Mouse (Mus musculus): ENCODE measurements around the gene Foxred1. TPM values are rescaled to one million over a fixed set of nuclear protein-coding genes. Genes with fewer than 3 reads are reported as not detected.

The Foxred1 gene
- total RNA-seq (2021): 10 to 100 TPM; 75.0 to 83.1 TPM
- long read RNA-seq, experiment 1, transcript Foxred1-202 (11 exons, 2,289 nt): major isoform, 75 of 92 reads
- long read RNA-seq, experiment 1, partial matches to known transcripts: 6 of 92 reads
- long read RNA-seq, experiment 1, other reads (novel, unspliced or antisense): 10 of 92 reads
- long read RNA-seq, experiment 2, transcript Foxred1-202 (11 exons, 2,289 nt): major isoform, 33 of 48 reads
- long read RNA-seq, experiment 2, partial matches to known transcripts: 8 of 48 reads
- long read RNA-seq, experiment 2, other reads (novel, unspliced or antisense): 6 of 48 reads

DNA sequence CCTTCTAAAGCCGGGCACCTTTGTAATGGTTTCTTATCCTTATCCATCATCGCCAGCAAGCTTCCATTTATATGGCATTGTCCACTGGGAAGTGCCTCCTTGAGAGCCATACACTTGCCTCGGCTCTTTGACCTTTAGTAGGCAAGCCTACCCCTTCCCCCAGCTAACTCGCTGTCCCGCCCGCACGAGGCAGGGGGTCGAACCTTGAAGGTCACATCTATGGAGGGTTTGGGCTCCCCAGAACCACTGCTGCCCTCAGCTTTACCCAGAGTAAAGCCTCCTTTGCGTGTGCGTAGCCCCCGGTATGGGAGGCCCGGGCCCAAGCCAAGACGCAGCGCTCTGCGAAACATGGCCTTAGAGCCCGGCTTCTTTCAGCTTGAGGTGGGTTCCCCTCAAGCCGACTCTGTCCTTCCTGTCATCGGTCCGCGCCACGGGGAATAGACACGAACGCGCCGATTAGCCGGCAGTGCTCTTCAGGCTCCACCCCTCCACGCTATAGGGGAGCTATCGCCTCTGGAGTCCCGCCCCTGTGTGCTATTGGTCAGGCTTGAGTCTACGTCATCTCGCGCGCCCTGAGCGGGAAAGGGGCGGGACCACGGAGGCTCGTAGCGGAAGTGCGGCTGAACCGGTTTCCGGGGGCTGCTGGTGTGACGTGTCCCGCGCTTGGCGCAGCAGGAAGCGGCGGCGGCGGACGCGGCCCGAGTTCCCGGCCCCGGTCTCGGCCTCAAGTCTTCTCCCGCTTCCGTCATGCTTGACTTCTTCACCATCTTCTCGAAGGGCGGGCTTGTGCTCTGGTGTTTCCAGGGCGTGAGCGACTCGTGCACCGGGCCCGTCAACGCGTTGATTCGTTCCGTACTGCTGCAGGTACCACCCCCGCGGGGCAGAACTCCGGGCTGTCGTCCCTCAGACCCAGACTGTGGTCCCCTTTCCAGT lies at the start of gene Foxred1:
TSS of gene Foxred1 (minus strand) at position 514 of the 933 bp plus-strand sequence.
- peak; percentile 99 for DNase-seq

GRCm38 (mm10) chr9:35257365-35257764 lies 46.5 kb upstream of the Foxred1 start:
- no peak for DNase-seq

- DNase-seq: no peak
These were observed 38.6 kb upstream of the Foxred1 start for GRCm38 (mm10) chr9:35249476-35249875.

- DNase-seq: no peak
These were observed 36.5 kb upstream of the Foxred1 start for GRCm38 (mm10) chr9:35247405-35247804.

GRCm38 (mm10) chr9:35239734-35240133 lies 28.9 kb upstream of the Foxred1 start:
- no peak for DNase-seq

DNA sequence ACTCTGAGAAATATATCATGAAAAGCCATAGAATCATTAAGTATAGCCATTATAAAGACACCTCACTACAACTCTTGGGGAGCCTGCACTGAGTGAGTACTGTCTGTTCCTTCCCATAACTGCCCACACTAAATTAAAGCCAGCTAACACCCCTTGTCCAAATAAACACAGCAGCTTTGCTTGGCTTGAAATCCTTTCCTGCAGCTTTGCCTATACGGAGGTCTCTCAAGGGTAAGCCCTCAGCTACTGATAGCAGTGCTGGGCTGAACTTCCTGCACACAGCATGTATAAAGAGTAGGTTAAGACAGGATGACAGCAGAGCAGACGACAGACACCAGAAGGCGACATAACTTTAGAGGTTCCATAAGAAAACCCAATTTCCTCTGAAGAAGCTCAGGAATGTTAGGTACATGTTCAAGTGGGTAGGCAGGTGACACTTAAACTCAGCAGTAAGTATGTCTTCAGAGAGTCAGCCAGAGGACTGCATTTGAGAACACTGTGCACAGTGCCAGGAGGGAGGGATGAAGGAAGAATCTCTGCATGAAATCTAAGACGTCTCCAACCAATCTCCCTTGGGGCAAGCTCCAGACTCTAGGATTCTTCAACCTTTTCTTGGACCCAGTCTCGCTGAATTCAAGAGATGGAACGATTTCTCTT lies 28.2 kb upstream of the Foxred1 start:
- peak; percentile 16 to 50 for DNase-seq

GRCm38 (mm10) chr9:35238371-35238770 lies 27.5 kb upstream of the Foxred1 start:
- DNase-seq: no peak

DNA sequence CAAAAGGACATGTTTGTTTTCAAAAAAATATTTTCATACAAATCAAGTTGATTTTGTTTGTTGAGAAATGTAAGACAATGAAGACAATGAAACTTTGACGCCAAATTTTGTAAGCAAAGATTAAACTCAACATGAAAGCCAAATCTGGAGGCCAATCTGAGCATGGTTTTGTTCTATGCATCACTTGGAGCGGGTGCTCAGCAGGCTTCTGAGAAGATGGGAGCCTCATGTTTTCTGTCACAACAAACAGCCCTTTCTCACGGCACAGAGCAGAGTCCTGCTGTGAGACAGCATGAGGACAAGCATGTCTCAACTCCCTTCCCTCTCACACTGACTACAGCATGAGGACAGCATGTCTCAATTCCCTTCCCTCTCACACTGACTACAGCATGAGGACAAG lies 25.1 kb upstream of the Foxred1 start:
- DNase-seq: no peak

DNA sequence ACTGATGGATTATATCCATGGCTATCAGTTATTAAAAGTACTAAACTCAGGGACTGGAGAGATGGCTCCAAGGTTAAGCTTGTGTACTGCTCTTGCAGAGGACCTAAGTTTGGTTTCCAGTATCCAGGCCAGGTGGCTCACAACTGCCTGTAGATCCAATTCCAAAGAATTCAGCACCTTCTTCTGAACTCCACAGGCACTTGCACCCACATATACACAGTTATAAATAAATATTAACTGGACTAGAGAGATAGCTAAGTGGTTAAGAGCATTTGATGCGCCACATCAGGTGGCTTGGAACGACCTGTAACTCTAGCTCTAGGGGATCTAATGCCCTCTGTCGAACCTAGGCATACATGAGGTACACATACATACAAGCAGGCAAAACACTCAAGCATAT lies 17.8 kb upstream of the Foxred1 start:
- no peak for DNase-seq

DNA sequence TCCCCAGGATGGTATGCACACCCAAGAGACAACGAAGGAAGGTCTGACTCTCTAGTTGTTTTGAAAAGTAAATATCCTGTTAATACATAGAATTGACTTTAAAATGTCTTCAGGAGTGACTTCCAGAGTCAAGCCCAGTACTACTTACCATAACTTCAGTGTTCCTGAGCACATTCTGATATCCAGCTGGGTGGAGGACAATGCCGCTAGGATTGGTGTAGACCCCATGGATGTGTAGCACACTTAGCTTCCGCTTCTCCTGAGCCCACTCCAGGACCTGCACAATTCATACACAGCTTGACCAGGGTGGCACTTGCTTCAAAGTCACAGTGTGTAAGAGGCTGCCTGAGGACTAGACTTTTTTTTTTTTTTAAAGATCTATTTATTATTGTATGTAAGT lies 12.6 kb upstream of the Foxred1 start:
- DNase-seq: no peak

GRCm38 (mm10) chr9:35217963-35218362 lies 7.1 kb upstream of the Foxred1 start:
- peak in 1 of 2 experiments; percentile 43 for DNase-seq

DNA sequence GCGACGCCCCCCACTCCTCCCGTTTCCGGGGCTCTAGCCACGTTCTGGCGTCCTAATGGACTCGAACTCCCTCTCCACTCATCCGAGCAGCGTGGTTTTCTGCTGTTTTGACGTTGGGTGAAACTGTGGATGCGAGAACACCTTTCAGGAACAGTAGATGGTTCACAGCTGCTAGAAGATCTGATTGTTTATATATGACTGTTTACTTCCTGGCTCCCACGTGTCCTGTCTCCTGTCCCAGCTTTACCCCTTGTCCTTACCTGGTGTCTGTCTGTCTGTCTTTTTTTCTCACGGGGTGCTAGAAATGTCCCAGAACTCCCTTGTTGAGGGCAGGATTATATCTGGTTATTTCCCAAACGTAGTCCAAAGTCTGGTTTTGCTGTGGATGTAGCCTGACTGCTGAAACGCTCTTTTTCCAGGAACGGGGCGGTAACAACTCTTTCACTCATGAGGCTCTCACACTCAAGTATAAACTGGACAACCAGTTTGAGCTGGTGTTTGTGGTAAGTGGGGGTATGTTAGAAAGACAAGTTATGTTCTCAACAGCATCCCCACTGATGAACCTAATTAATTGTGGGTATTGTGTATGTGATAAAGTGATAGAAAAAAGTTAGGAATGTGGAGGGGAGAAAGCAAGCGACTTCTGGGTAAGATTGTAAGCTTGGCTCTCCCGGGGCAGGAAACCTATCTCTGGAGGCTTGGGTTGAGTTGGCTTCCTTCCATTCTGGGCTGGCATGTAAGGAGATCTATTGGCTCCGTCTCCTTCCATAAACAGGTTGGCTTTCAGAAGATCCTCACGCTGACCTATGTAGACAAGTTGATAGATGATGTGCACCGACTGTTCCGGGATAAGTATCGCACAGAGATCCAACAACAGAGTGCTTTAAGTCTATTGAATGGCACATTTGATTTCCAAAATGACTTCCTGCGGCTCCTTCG lies 987 bp upstream of the Foxred1 start:
- DNase-seq: no peak

DNA sequence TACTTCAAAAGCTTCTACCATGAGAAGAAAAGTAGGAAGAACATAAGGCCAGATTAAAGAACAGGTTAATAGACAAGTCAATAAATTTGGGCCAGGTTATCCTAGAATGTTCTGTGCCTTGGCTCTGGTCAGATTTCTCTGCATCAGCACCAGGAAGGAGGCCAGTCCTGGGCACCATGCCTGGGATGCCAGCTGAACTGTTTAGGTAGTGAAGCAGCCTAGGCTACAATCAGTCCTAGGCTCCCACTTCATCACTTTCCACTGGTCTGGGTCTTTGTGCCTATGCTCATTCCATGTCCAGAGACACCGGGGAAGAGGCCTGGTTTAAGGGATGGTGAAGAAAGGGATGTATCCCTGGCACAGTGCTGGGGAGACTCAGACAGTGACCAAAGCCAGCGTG lies 6.4 kb downstream of the Foxred1 start:
- no peak for DNase-seq

DNA sequence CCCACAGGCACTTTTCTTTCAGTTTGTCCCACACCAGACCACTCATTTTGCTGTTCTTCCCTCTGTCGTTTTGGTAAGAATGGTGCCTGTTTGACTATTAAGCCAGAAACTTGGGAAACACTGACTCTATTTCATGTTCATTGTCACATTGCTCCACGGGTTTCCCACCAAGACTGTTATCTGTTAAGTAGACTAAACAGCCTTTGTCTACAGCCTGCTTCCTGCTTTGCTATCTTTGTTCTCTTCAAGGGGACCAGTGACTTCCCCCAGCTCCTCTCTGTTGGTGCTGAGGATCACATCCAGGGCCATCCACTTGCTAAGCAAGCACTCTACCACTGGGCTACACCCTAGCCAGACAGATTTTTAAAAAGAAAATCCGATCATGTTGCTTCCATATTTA lies 7.3 kb downstream of the Foxred1 start:
- DNase-seq: no peak

- no peak for DNase-seq
These were observed 10.3 kb downstream of the Foxred1 start for GRCm38 (mm10) chr9:35200529-35201060.

GRCm38 (mm10) chr9:35199772-35200471 lies 10.9 kb downstream of the Foxred1 start, which contains the start of the genes Srpr and Tirap:
Gene Srpr, plus strand, starts transcription at chr9:35200175.
Gene Tirap, minus strand, starts transcription at chr9:35200291.
- DNase-seq: peak; percentile 95

GRCm38 (mm10) chr9:35198945-35199771 lies 11.7 kb downstream of the Foxred1 start:
- peak in 1 of 2 experiments; percentile 73 for DNase-seq

DNA sequence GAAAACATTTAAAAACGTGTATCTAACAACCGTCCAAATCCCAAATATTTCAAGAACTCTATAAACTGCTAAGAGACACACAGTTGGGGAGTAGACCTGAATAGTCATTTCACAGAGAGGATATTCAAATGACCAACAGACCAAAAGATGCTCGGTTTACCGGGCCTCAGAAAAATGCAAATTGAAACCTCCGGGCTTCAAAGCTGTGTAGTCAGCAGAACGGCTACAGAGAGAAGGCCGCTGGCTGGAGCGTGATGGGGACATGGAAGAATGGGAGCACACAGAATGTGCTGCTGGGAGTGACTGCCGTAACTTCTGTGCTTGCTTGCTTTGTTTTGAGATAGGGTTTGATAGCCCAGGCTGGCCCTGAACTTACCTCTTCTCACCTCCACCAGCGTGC lies 12.5 kb downstream of the Foxred1 start:
- DNase-seq: no peak

GRCm38 (mm10) chr9:35197625-35198024 lies 13.2 kb downstream of the Foxred1 start:
- no peak for DNase-seq

DNA sequence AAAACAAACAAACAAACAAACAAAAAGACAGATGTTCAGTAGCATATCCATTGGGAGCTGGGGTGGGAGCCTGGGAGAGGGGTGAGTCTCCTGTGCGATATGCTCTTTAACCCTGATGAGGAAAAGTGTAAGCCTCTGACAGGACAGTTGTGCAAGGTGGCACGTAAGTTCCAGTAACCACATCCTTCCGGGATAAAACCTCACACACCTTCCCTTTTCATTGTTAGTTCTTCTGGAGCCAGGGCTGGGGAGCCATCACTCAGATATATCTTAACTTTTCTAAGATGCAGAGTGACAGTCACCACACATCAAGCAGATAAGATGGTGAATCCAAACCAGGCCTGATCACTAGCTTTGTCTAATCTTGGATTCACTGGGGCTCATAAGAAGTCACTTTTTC lies 16.8 kb downstream of the Foxred1 start:
- no peak for DNase-seq

Measured in heart, adult 18-20 months (tissue).